Mouse (Mus musculus) midbrain, postnatal 0 days (tissue): ENCODE measurements around the gene Chrm3. TPM values are rescaled to one million over a fixed set of nuclear protein-coding genes. Genes with fewer than 3 reads are reported as not detected.
A peak's percentile ranks its signal among the peaks of the same experiment; 100 is the strongest.

Experiments used
- ATAC-seq: fragments of 200-750 bp; cut with Nextera tagmentation; 2 replicates; pipeline ENCODE4 v1.8.0; 2017; ENCODE audit warnings: moderate number of reproducible peaks, mild to moderate bottlenecking, moderate TSS enrichment, moderate library complexity; ENCODE audit not compliant: low FRiP score
- DNase-seq: peaks from one replicate; pipeline ENCODE4 v3.0.0-alpha.2; 2015; ENCODE audit warnings: low spot score
- H3K27ac ChIP-seq: fragments of 300-500 bp; sonication (generic); 2 replicates; pipeline ENCODE4 v1.5.1; 2014; ENCODE audit warnings: low read depth, mild to moderate bottlenecking, low read length, mixed read lengths
- H3K27me3 ChIP-seq: fragments of 300-500 bp; sonication (generic); 2 replicates; pipeline ENCODE4 v1.6.1; 2014; ENCODE audit warnings: low read length, control low read depth, mixed read lengths; ENCODE audit not compliant: insufficient read depth
- H3K36me3 ChIP-seq: fragments of 300-500 bp; sonication (generic); 2 replicates; pipeline ENCODE4 v1.6.1; 2014; ENCODE audit warnings: low read length, control low read depth, mixed read lengths; ENCODE audit not compliant: insufficient read depth
- H3K4me1 ChIP-seq: fragments of 300-500 bp; sonication (generic); 2 replicates; pipeline ENCODE4 v1.6.1; 2014; ENCODE audit warnings: mild to moderate bottlenecking, control low read depth, antibody characterized with exemption, low read length, mixed read lengths; ENCODE audit not compliant: insufficient read depth
- H3K4me2 ChIP-seq: fragments of 300-500 bp; sonication (generic); 2 replicates; pipeline ENCODE4 v1.6.1; 2014; ENCODE audit warnings: low read depth, mild to moderate bottlenecking, low read length, mixed read lengths; ENCODE audit not compliant: poor library complexity, severe bottlenecking
- H3K4me3 ChIP-seq: fragments of 300-500 bp; sonication (generic); 2 replicates; pipeline ENCODE4 v1.5.1; 2014; ENCODE audit warnings: low read depth, mild to moderate bottlenecking, low read length, moderate library complexity
- H3K9ac ChIP-seq: fragments of 300-500 bp; sonication (generic); replicated peaks from 2 replicates; pipeline ENCODE4 v1.6.1; 2014; ENCODE audit warnings: mild to moderate bottlenecking, low read length, moderate library complexity, mixed read lengths; ENCODE audit not compliant: poor library complexity, severe bottlenecking
- H3K9me3 ChIP-seq: fragments of 300-500 bp; sonication (generic); 2 replicates; pipeline ENCODE4 v1.6.1; 2016; ENCODE audit warnings: low read length, control low read depth
- CTCF ChIP-seq: IDR thresholded peaks from 2 replicates; pipeline ENCODE4 v1.5.1; 2016; ENCODE audit warnings: antibody characterized with exemption, mild to moderate bottlenecking
- WGBS: fragments of 180-500 bp; shearing (Covaris S2); extraction: QIAGEN DNeasy Blood & Tissue Kit; methylation state at CpG from one replicate; pipeline ENCODE4 v1.1.7; 2014; 5-methylcytosine and 5-hydroxymethylcytosine counted together
- polyA plus RNA-seq: library from polyadenylated mRNA; unstranded; fragments of >200 nt; fragmentation: Nextera tagmentation; extraction: Ambion mirVana; gene quantifications from 2 replicates; pipeline ENCODE4 v1.2.1, GENCODE M21; 2015
- total RNA-seq: library from RNA; depleted of rRNA; stranded (reverse); fragments of >200 nt; gene quantifications from 2 replicates; pipeline ENCODE4 v1.2.3, GENCODE M21; 2014

The Chrm3 gene
- total and polyA plus RNA-seq, 2 experiments from 2014 or later = 3.9 to 27.3 TPM

DNA sequence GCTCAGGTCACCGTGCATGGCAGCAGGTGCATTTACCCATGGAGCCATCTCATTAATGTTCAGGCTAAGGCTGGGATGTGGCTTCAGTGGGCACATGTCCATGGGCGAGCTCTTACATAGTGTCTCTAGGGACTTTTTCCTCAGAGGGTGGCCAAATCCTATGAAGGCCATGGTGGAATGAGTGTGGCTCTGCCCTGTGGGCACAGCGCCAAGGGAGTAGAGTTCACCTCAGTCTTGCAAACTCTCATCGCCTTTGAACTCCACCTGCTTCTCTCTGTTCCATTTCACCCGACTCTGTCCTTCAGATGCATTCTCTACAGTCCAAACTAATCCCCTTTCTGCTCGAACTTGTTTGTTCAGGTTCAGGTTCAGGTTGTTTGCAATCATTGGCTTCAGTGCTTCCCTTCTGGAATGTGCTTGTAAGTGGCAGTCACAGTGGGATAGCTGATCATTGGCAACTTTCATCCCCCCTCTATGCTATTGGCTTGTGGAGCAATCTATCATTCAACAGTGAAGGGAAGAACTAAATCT is 278.7 kb downstream of the Chrm3 start:
- no peak overlapping the region for H3K4me3 ChIP-seq
- H3K9ac ChIP-seq = no peak overlapping the region
- H3K27me3 ChIP-seq = no peaks in the 10 kb centered on the region
- H3K36me3 ChIP-seq = no peaks in the 10 kb centered on the region
- H3K4me1 ChIP-seq = no peaks in the 10 kb centered on the region
- H3K4me2 ChIP-seq = no peak overlapping the region
- no peaks in the 10 kb centered on the region for H3K9me3 ChIP-seq
- 86% methylated on average over 6 of the region's 6 CpGs for WGBS
- no peak for DNase-seq
- no peak for ATAC-seq
- no peak for TF ChIP-seq CTCF
- no peak overlapping the region for H3K27ac ChIP-seq

DNA sequence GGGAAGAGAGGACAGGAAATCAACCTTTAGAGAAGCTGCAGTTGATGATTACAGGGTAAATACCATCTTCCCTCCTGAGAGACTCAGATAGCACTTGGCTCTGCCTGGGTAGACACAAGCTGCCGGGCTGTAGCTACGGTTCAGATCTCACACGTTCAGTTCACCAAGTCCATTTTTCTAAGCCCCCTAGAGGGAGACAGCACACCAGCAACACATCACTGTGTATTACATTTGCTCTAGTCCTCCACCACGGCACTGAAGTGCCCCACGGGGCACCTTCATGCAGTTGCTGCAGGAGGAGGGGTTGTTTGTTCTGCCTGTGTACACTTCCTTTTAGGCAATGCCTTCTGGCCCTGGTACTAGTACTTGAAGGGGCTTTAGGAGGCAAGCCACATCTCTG is 289.5 kb downstream of the Chrm3 start:
- Histone ChIP-seq H3K4me1 (no peaks in the 10 kb centered on the region), H3K4me2 (no peak overlapping the region), H3K4me3 (no peak overlapping the region), H3K9ac (no peak overlapping the region), H3K9me3 (no peaks in the 10 kb centered on the region), H3K27ac (no peak overlapping the region), H3K36me3 (no peaks in the 10 kb centered on the region), H3K27me3 (no peaks in the 10 kb centered on the region)
- WGBS = 28% methylated on average over 5 of the region's 5 CpGs
- DNase-seq (peak; percentile 78), ATAC-seq (peak; percentile 74; the same call in 1 of the 2 replicates)
- peak; percentile 75 for TF ChIP-seq CTCF

DNA sequence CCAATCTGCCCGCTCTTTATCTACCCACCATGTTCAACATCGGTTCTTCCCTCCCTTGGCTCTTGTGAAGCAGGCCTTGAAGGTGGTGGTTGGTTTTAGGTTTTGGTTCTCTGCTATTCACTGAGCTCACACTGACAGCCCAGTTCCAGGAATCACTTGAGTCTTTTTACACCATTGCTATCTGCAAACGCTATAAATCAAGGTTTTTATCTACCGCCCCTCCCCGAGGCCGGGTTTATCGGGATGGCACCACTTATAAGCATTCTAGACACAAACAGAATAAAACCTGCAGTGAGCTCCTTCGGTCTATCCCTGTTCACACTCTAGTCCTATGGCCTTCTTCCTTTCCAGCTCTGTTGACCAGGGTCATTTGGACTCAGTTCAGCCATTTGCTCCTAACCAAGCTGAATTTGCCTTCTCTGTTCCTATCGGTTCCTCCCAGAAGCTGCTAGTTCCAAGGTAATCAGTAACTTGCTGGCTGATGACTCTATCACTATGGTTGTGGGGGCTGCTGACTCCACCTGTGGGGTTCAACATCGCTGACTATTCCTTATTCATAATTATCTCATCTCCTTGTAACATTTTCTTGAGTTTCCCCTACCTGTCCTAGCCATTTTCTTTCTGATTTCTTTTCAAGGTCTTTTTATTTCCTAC is 291.6 kb downstream of the Chrm3 start:
- H3K9ac ChIP-seq = no peak overlapping the region
- no peak for TF ChIP-seq CTCF
- no peaks in the 10 kb centered on the region for H3K4me1 ChIP-seq
- no peak overlapping the region for H3K4me3 ChIP-seq
- 93% methylated on average over 10 of the region's 10 CpGs for WGBS
- no peaks in the 10 kb centered on the region for H3K27me3 ChIP-seq
- H3K36me3 ChIP-seq = no peaks in the 10 kb centered on the region
- no peaks in the 10 kb centered on the region for H3K9me3 ChIP-seq
- no peak overlapping the region for H3K4me2 ChIP-seq
- DNase-seq (no peak), ATAC-seq (no peak)
- no peak overlapping the region for H3K27ac ChIP-seq

DNA sequence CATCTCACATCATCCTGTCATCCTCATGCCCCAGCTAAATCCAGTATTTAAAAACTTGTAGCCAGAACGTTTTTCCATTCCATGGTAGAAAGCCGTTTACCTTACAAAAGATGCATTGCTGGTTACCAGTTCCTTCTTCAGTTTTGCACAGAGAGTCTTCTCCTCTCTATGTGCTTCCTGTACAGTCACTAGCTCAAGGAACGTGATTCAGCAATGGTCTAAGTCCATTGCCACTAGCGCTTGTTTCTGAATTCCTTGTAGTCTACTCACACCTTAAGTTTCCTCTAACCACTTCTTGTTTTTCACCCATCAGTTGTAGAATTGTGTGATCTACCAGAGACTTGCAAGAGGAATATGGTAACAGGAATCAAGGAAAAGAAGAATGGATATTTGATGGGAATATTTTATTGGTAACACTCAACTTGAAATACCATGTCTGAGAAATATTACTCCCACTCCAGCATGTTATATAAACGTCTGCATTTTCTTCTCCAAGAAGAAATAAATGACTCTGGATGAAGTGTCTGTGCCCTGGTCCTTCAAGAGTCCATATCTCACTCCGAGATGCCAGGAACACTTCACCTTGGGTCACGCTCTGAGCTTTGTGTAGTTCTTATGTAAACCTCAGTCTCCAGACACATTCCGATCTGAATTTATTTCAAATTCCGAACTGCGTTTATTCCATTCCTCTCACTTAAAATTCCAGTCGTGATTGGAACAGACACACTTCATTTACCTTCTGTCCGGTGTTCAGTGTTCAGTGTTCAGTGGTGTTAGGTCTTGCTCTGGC is 293.6 kb downstream of the Chrm3 start:
- WGBS = 86% methylated on average over 12 of the region's 12 CpGs
- H3K27me3 ChIP-seq = no peaks in the 10 kb centered on the region
- no peak overlapping the region for H3K27ac ChIP-seq
- no peaks in the 10 kb centered on the region for H3K4me1 ChIP-seq
- H3K36me3 ChIP-seq = no peaks in the 10 kb centered on the region
- no peaks in the 10 kb centered on the region for H3K9me3 ChIP-seq
- no peak overlapping the region for H3K4me3 ChIP-seq
- H3K4me2 ChIP-seq = no peak overlapping the region
- no peak for DNase-seq
- no peak for TF ChIP-seq CTCF
- no peak overlapping the region for H3K9ac ChIP-seq
- no peak for ATAC-seq

DNA sequence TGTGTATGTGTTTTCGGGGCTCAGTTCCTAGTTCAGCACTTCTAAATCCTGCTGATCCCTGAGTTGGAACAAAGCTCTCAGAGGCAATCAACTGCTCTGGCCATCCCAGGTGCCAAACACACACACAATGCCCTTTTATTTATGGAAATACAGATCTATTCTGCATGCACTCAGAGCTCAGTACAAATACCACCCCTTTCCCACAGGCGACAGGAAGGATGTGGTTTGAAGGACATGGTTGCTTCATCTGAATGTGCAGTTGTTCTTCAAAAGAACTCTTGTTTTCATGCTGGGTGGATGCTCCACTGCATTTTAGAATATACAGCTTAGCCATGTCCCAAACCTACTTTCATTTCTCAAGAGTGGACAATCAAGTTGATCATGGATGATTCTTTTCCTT is 294.9 kb downstream of the Chrm3 start:
- no peak overlapping the region for H3K27ac ChIP-seq
- DNase-seq (no peak), ATAC-seq (no peak)
- no peaks in the 10 kb centered on the region for H3K4me1 ChIP-seq
- no peak overlapping the region for H3K4me3 ChIP-seq
- WGBS = 53% methylated on average over 2 of the region's 2 CpGs
- no peaks in the 10 kb centered on the region for H3K36me3 ChIP-seq
- no peak overlapping the region for H3K4me2 ChIP-seq
- H3K9me3 ChIP-seq = no peaks in the 10 kb centered on the region
- TF ChIP-seq CTCF = no peak
- H3K27me3 ChIP-seq = no peaks in the 10 kb centered on the region
- no peak overlapping the region for H3K9ac ChIP-seq

DNA sequence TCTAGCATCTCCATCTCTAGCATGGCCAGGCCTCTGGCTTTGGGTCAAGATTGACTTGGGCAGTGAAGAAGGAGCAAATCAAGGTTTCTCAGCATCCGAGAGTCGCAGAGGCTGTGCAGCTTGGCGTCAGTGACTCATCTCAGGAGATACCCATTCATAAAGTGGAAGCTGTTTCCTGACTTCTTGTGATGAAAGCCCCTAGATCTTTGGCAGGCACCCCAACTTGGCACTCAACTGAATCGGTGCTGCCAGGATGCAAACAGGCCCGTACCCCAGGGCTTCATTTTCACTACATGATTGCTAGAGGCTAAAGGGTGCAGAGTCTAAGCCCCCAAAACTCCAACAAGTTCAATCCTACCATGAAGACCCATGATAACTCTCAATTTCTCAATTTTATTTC is 298.0 kb downstream of the Chrm3 start:
- no peak overlapping the region for H3K9ac ChIP-seq
- no peak overlapping the region for H3K4me2 ChIP-seq
- H3K4me3 ChIP-seq = no peak overlapping the region
- no peaks in the 10 kb centered on the region for H3K27me3 ChIP-seq
- H3K36me3 ChIP-seq = no peaks in the 10 kb centered on the region
- DNase-seq (no peak), ATAC-seq (no peak)
- 83% methylated on average over 5 of the region's 5 CpGs for WGBS
- no peak for TF ChIP-seq CTCF
- H3K9me3 ChIP-seq = no peaks in the 10 kb centered on the region
- H3K27ac ChIP-seq = no peak overlapping the region
- H3K4me1 ChIP-seq = no peaks in the 10 kb centered on the region
